In genomic region chr1:135373171-135373677, GRCm38 (mm10) we compare ENCODE assay signal across 11 mouse cellular contexts. TPM values are rescaled to one million over a fixed set of nuclear protein-coding genes. Genes with fewer than 3 reads are reported as not detected.
DNase-seq lines count a peak whose midpoint lies in the region; ATAC-seq lines count a peak whose summit lies in the region.
"Had no signal": no experiment of that assay in that cellular context is flagged by ENCODE, and none has a peak within 500 bp of the region (broad histone marks: within the 10 kb centered on the region; RNA-seq: fewer than 3 reads in every experiment).

No protein-coding gene starts in this region.

- 0 out of 2 replicates have a peak overlapping the region, but pooled peaks have one; percentile 11 for H3K27ac ChIP-seq in neural tube, embryonic 11.5 days (ENCODE audit: low read depth, low read length)
- peak overlapping the region; percentile 48; the same call in 1 of the 2 replicates for H3K27ac ChIP-seq in forebrain, embryonic 14.5 days (ENCODE audit: low read depth, low read length)
- H3K27ac ChIP-seq in limb, embryonic 12.5 days, result 0 out of 2 replicates have a peak overlapping the region, but pooled peaks have one; percentile 12
- no peak overlapping the region for H3K27ac ChIP-seq in kidney, embryonic 14.5 days (ENCODE audit: low read depth, low read length)
- H3K27ac ChIP-seq: liver, embryonic 15.5 days had no signal

- H3K4me1 ChIP-seq in neural tube, embryonic 11.5 days (ENCODE audit: control insufficient read depth, insufficient read depth, low read length), result peaks cover 11% of the 10 kb centered on the region
- H3K4me1 ChIP-seq in forebrain, embryonic 14.5 days (ENCODE audit: control insufficient read depth, insufficient read depth, low read length), result peaks cover 20% of the 10 kb centered on the region
- peaks cover 33% of the 10 kb centered on the region for H3K4me1 ChIP-seq in limb, embryonic 12.5 days (replicated peaks)
- H3K4me1 ChIP-seq in kidney, embryonic 14.5 days (ENCODE audit: control insufficient read depth, insufficient read depth, low read length), result peaks cover 10% of the 10 kb centered on the region; the same call in 1 of the 2 replicates

- H3K27me3 ChIP-seq in neural tube, embryonic 11.5 days (ENCODE audit: control insufficient read depth, insufficient read depth, low read length), result no peaks in the 10 kb centered on the region
- H3K27me3 ChIP-seq in forebrain, embryonic 14.5 days (replicated peaks; ENCODE audit: control insufficient read depth, insufficient read depth, low read length), result no peaks in the 10 kb centered on the region
- no peaks in the 10 kb centered on the region for H3K27me3 ChIP-seq in limb, embryonic 12.5 days
- no peaks in the 10 kb centered on the region for H3K27me3 ChIP-seq in kidney, embryonic 14.5 days (ENCODE audit: control insufficient read depth, insufficient read depth, low read length)

- peak overlapping the region; percentile 24; the same call in 1 of the 2 replicates for H3K4me2 ChIP-seq in neural tube, embryonic 11.5 days (ENCODE audit: low read depth)
- H3K4me2 ChIP-seq in forebrain, embryonic 14.5 days (ENCODE audit: low read length), result peak overlapping the region; percentile 61
- peak overlapping the region; percentile 26 for H3K4me2 ChIP-seq in limb, embryonic 12.5 days
- H3K4me2 ChIP-seq in kidney, embryonic 14.5 days (replicated peaks; ENCODE audit: low read depth, low read length), result no peak overlapping the region; the same call in 1 of the 2 replicates
- H3K4me2 ChIP-seq: liver, embryonic 15.5 days had no signal

- 76% methylated on average over 4 of the region's 4 CpGs for WGBS in neural tube, embryonic 11.5 days
- WGBS in forebrain, embryonic 14.5 days, result 46% methylated on average over 4 of the region's 4 CpGs
- WGBS in limb, embryonic 12.5 days, result 64% methylated on average over 4 of the region's 4 CpGs
- WGBS in kidney, embryonic 14.5 days, result 79% methylated on average over 4 of the region's 4 CpGs

- no peak overlapping the region; the same call in 1 of the 2 replicates for H3K4me3 ChIP-seq in neural tube, embryonic 11.5 days (ENCODE audit: low read depth, low read length)
- peak overlapping the region; percentile 30 for H3K4me3 ChIP-seq in forebrain, embryonic 14.5 days (ENCODE audit: low read depth, low read length)
- no peak overlapping the region for H3K4me3 ChIP-seq in limb, embryonic 12.5 days (replicated peaks)
- no peak overlapping the region for H3K4me3 ChIP-seq in kidney, embryonic 14.5 days (ENCODE audit: low read length)
- H3K4me3 ChIP-seq: liver, embryonic 15.5 days had no signal

- no peaks in the 10 kb centered on the region for H3K36me3 ChIP-seq in neural tube, embryonic 11.5 days (ENCODE audit: control insufficient read depth, insufficient read depth, low read length)
- no peaks in the 10 kb centered on the region for H3K36me3 ChIP-seq in forebrain, embryonic 14.5 days (ENCODE audit: control insufficient read depth, insufficient read depth, low read length)
- peaks cover 13% of the 10 kb centered on the region; the same call in 1 of the 2 replicates for H3K36me3 ChIP-seq in limb, embryonic 12.5 days
- no peaks in the 10 kb centered on the region for H3K36me3 ChIP-seq in kidney, embryonic 14.5 days (ENCODE audit: control insufficient read depth, insufficient read depth, low read length)
- H3K36me3 ChIP-seq: G1E; liver, embryonic 15.5 days had no signal

- no peaks in the 10 kb centered on the region for H3K9me3 ChIP-seq in neural tube, embryonic 11.5 days (ENCODE audit: control insufficient read depth, low read length)
- H3K9me3 ChIP-seq in forebrain, embryonic 14.5 days (replicated peaks; ENCODE audit: control insufficient read depth, low read length), result no peaks in the 10 kb centered on the region
- no peaks in the 10 kb centered on the region for H3K9me3 ChIP-seq in limb, embryonic 12.5 days
- H3K9me3 ChIP-seq in kidney, embryonic 14.5 days (ENCODE audit: control insufficient read depth, low read length), result no peaks in the 10 kb centered on the region
- H3K9me3 ChIP-seq: G1E; liver, embryonic 15.5 days had no signal

- ATAC-seq in neural tube, embryonic 11.5 days (ENCODE audit: insufficient read depth, low FRiP score, low TSS enrichment), result no peak
- no peak for ATAC-seq in forebrain, embryonic 14.5 days
- no peak for ATAC-seq in limb, embryonic 12.5 days (ENCODE audit: insufficient number of reproducible peaks, insufficient read depth, low FRiP score, low TSS enrichment, low read depth)
- ATAC-seq in kidney, embryonic 14.5 days (ENCODE audit: low FRiP score, low TSS enrichment), result no peak

- no peak for DNase-seq in neural tube, embryonic 11.5 days (ENCODE audit: low spot score)
- DNase-seq in neural tube, embryonic 10.5 days (ENCODE audit: extremely low spot score, low spot score), result no peak
- DNase-seq in forebrain, embryonic 14.5 days (ENCODE audit: low spot score), result peak; percentile 68
- peak; percentile 46 for DNase-seq in retina, postnatal 7 days (ENCODE audit: low read depth, low spot score)
- no peak for DNase-seq in adrenal gland, postnatal 36 days
- DNase-seq: adrenal gland, adult 2 months had no signal

- H3K9ac ChIP-seq in neural tube, embryonic 11.5 days (ENCODE audit: low read length), result peak overlapping the region; percentile 12
- H3K9ac ChIP-seq in forebrain, embryonic 14.5 days (ENCODE audit: low read length), result peak overlapping the region; percentile 47
- no peak overlapping the region; the same call in 1 of the 2 replicates for H3K9ac ChIP-seq in limb, embryonic 12.5 days (replicated peaks)
- H3K9ac ChIP-seq in kidney, embryonic 14.5 days (ENCODE audit: low read depth, low read length), result no peak overlapping the region
- H3K9ac ChIP-seq: liver, embryonic 15.5 days had no signal

RNA-seq across cellular contexts. Expression of gene Shisa4, which starts 1.8 kb away (rescaled TPM):
- 40.4 and 41.4 TPM in 2 replicates for polyA plus RNA-seq in neural tube, embryonic 11.5 days (2014; fragmentation: Nextera tagmentation; extraction: Ambion mirVana)
- 62.9 and 68.8 TPM in 2 replicates for polyA plus RNA-seq in forebrain, embryonic 14.5 days (2014; fragmentation: Nextera tagmentation; extraction: Ambion mirVana)
- 41.5 and 43.7 TPM in 2 replicates for polyA plus RNA-seq in limb, embryonic 12.5 days (2016; fragmentation: Nextera tagmentation; extraction: Ambion mirVana)
- 1 to 10 TPM; 6.8 to 9.2 TPM for total RNA-seq in adrenal gland, postnatal 36 days (2021)
- polyA plus RNA-seq in kidney, embryonic 14.5 days (2014; fragmentation: Nextera tagmentation; extraction: Ambion mirVana), result 33.0 and 39.6 TPM in 2 replicates
- total RNA-seq: monocyte, adult 5-6 weeks had no signal
- polyA plus RNA-seq: G1E had no signal

RNA-seq across cellular contexts. Expression of gene Lmod1, which starts 48.6 kb away (rescaled TPM):
- polyA plus RNA-seq in neural tube, embryonic 11.5 days (2014; fragmentation: Nextera tagmentation; extraction: Ambion mirVana), result 0.35 and 0.37 TPM in 2 replicates
- 0.17 and 0.30 TPM in 2 replicates for polyA plus RNA-seq in forebrain, embryonic 14.5 days (2014; fragmentation: Nextera tagmentation; extraction: Ambion mirVana)
- polyA plus RNA-seq in limb, embryonic 12.5 days (2016; fragmentation: Nextera tagmentation; extraction: Ambion mirVana), result 0.29 and 0.42 TPM in 2 replicates
- 1 to 10 TPM; 1.4 to 1.6 TPM for total RNA-seq in adrenal gland, postnatal 36 days (2021)
- 0.27 and 0.55 TPM in 2 replicates for polyA plus RNA-seq in kidney, embryonic 14.5 days (2014; fragmentation: Nextera tagmentation; extraction: Ambion mirVana)
- total RNA-seq: monocyte, adult 5-6 weeks had no signal
- polyA plus RNA-seq: G1E had no signal

RNA-seq across cellular contexts. Expression of gene Ipo9, which starts 57.1 kb away (rescaled TPM):
- polyA plus RNA-seq in neural tube, embryonic 11.5 days (2014; fragmentation: Nextera tagmentation; extraction: Ambion mirVana), result 184 and 191 TPM in 2 replicates
- polyA plus RNA-seq in forebrain, embryonic 14.5 days (2014; fragmentation: Nextera tagmentation; extraction: Ambion mirVana), result 114 and 135 TPM in 2 replicates
- polyA plus RNA-seq in limb, embryonic 12.5 days (2016; fragmentation: Nextera tagmentation; extraction: Ambion mirVana), result 185 and 188 TPM in 2 replicates
- 10 to 100 TPM; 66.0 to 81.5 TPM for total RNA-seq in adrenal gland, postnatal 36 days (2021)
- 160 and 176 TPM in 2 replicates for polyA plus RNA-seq in kidney, embryonic 14.5 days (2014; fragmentation: Nextera tagmentation; extraction: Ambion mirVana)

RNA-seq across cellular contexts. Expression of gene Timm17a, which starts 59.6 kb away (rescaled TPM):
- polyA plus RNA-seq in neural tube, embryonic 11.5 days (2014; fragmentation: Nextera tagmentation; extraction: Ambion mirVana), result 152 and 170 TPM in 2 replicates
- 148 and 156 TPM in 2 replicates for polyA plus RNA-seq in forebrain, embryonic 14.5 days (2014; fragmentation: Nextera tagmentation; extraction: Ambion mirVana)
- polyA plus RNA-seq in limb, embryonic 12.5 days (2016; fragmentation: Nextera tagmentation; extraction: Ambion mirVana), result 193 and 194 TPM in 2 replicates
- total RNA-seq in adrenal gland, postnatal 36 days (2021), result 100 to 1,000 TPM; 212 to 215 TPM
- polyA plus RNA-seq in kidney, embryonic 14.5 days (2014; fragmentation: Nextera tagmentation; extraction: Ambion mirVana), result 213 and 232 TPM in 2 replicates

Comparison
In these comparisons a context has a peak if more than half of its experiments do, and no peak if none do; other contexts are left out.
1. DNase-seq: peak in forebrain, embryonic 14.5 days (single experiment) and retina, postnatal 7 days (single experiment); none in neural tube, embryonic 11.5 days (single experiment), neural tube, embryonic 10.5 days (single experiment) and adrenal gland, postnatal 36 days (0 of 2).
2. H3K9ac ChIP-seq: peak in neural tube, embryonic 11.5 days (single experiment) and forebrain, embryonic 14.5 days (single experiment); none in limb, embryonic 12.5 days (single experiment) and kidney, embryonic 14.5 days (single experiment).